Mouse (Mus musculus) left cerebral cortex, postnatal 10 days (tissue): ENCODE measurements around the gene Hyou1. TPM values are rescaled to one million over a fixed set of nuclear protein-coding genes. Genes with fewer than 3 reads are reported as not detected.
"Not testable (repeated sequence)": the region's sequence is repeated elsewhere in the genome, so short reads cannot be mapped to it uniquely, and the experiment has no call there.

Experiments
- DNase-seq, 2 experiments: peaks; one replicate each; pipeline ENCODE4 v3.0.0; 2021 to 2022; ENCODE audit warnings: low spot score in 2 of 2, mixed read lengths in 1 of 2; ENCODE audit errors: extremely low spot score in 1 of 2
- intact Hi-C: fragments of 180-260 bp; cut with DNase I; formaldehyde crosslinking; loops from one replicate; pipeline ENCODE4 v1.15.1; 2025
- total RNA-seq, 2 experiments: library from RNA; stranded (reverse); gene quantifications; 2 replicates each; pipeline ENCODE4 v1.2.3; 2021

Gene Hyou1
- 10 to 100 TPM; 87.1 to 89.3 TPM for total RNA-seq

- DNase-seq, result peak; percentile 99
- intact Hi-C loops, result no loop called here
Measured at GRCm38 (mm10) chr9:44379054-44379834, at the start of gene Hyou1. Gene Hyou1, plus strand, starts transcription at chr9:44379490.

DNA sequence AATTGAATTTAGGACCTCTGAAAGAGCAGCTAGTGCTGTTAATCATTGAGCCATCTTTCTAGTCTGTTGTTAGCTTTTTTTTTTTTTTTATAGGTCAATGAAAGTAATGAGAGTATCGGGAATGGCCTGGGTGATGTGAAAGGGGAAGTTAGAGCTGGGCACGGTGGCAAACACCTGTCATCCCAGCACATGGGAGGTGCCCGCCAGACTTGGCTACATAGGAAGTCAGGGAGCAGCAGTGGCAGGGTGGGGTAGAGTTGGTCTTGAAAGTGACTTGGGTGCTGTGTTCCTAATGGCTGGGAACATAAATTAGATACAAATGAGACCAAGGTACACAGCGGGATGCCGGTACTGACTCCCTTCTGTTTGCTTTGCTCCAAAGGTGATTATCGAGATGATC, 48.6 kb upstream of the Hyou1 start:
- no peak for DNase-seq
- intact Hi-C loops, result loop anchor here (10.0 kb wide), 1 partner anchor 206 kb away; no protein-coding TSS in a partner anchor

GRCm38 (mm10) chr9:44332918-44333638, 46.2 kb upstream of the Hyou1 start:
- intact Hi-C loops, result loop anchor here (10.0 kb wide), 1 partner anchor 208 kb away; no protein-coding TSS in a partner anchor
- peak in 1 of 2 experiments; percentile 43 for DNase-seq

GRCm38 (mm10) chr9:44334396-44335330, 44.6 kb upstream of the Hyou1 start, which contains the start of gene H2afx:
Gene H2afx, plus strand, starts transcription at chr9:44334694.
- DNase-seq, result peak; percentile 98 to 100
- intact Hi-C loops, result loop anchor here (10.0 kb wide), 1 partner anchor 210 kb away; no protein-coding TSS in a partner anchor

DNA sequence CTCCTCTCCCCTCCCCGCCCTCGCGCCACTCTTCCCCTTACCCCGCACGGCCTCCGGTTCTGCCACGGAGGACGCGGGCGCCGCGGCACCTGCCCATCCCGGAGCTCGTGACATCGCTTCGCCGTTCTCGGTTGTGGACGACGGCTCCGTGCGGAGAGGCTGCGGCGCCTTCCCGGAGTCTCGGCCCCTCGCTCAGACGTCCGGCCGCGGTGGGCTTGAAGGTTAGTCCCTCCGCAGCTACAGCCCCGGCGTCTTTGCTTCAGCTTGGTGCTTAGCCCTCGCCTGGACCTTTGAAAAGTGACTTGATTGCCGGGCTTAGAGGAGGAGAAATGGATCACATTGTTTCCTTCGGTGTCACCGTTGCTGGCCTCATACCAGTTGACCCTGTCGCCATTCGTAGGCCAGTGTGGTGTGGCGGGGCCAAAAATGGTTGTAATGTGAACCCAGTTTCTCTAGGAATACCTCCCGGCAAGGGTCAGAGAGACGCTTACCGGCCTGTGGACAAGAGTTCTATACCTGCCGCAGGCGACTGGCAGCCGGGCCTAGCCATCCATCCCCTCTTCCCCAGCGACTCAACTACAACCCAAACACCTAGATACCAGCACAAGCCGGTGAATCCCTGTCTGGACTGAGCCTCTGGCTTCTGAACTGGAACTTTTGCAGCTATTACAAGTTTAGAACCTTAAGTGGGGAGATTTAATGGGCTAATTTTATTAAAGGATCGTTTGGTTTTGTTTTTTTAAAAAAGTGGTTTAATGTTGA, 43.8 kb upstream of the Hyou1 start:
- DNase-seq, result peak in 1 of 2 experiments; percentile 34
- intact Hi-C loops, result loop anchor here (10.0 kb wide), 1 partner anchor 211 kb away; no protein-coding TSS in a partner anchor

- no peak for DNase-seq
- intact Hi-C loops, result loop anchor here (10.0 kb wide), 1 partner anchor 211 kb away; no protein-coding TSS in a partner anchor
Measured at GRCm38 (mm10) chr9:44336093-44336406, 43.2 kb upstream of the Hyou1 start.

DNA sequence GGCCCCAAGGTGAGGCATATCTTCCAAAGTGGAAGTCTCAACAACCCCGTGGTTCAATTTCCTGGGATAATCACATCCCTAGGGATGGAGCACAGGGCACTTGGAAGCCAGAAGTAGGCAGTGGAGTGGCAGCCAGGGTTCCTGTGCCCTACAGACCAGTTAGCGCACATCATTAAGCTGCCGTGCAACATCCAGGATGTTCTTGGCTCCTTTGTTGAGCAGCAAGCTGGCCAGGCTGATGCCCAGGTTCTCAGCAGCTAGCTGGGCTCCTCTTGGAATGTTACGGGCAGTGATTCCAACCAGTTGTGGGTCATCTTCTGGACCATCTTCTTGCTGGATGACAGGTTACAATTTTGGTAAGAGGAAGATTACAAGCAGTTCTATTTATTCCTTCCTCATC, 42.8 kb upstream of the Hyou1 start:
- intact Hi-C loops, result loop anchor here (10.0 kb wide), 1 partner anchor 212 kb away; no protein-coding TSS in a partner anchor

GRCm38 (mm10) chr9:44336964-44337363, 42.3 kb upstream of the Hyou1 start:
- intact Hi-C loops, result loop anchor here (10.0 kb wide), 1 partner anchor 212 kb away; no protein-coding TSS in a partner anchor
- no peak for DNase-seq

More for the DNA sequence above, 42.8 kb upstream of the Hyou1 start:
- DNase-seq, result not testable (repeated sequence)

DNA sequence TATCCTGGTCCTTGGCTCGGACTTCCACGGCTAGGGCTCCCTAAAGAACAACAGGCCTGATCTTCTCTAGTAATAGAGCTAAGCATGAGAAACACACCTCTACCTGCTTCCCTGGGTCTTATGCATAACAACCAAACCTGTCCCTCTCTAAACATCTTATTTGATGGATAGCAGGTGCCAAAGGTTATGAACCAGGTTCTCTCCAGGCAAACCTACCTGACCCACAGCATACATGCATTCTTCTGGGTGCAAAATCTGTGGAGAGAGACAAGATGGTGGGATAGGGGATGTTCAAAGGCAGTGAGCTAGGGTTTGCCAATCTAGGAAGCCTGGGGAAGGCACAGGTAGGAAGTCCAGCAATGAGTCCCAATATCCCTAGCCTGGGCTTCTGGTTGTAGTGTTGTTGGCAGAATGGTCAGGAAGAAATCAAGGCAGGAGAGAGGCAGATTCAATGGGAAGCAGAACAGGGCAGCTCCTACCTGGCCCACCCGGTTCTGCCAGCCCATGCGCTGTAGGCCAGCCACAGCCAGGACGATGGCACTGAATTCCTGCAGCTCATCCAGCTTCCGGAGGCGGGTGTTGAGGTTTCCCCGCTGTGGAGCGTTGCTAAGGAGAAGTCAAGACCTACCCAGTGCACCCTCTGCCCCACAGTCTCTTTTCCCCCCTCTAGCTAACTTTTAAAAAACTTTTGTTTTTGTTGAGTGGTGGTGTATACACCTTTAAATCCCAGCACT, 41.7 kb upstream of the Hyou1 start:
- intact Hi-C loops, result loop anchor here (10.0 kb wide), 1 partner anchor 213 kb away; no protein-coding TSS in a partner anchor
- no peak for DNase-seq

GRCm38 (mm10) chr9:44338574-44338973, 40.7 kb upstream of the Hyou1 start:
- intact Hi-C loops, result loop anchor here (10.0 kb wide), 1 partner anchor 214 kb away; no protein-coding TSS in a partner anchor
- no peak for DNase-seq

GRCm38 (mm10) chr9:44341487-44341886, 37.8 kb upstream of the Hyou1 start:
- no peak for DNase-seq
- intact Hi-C loops, result no loop called here

DNA sequence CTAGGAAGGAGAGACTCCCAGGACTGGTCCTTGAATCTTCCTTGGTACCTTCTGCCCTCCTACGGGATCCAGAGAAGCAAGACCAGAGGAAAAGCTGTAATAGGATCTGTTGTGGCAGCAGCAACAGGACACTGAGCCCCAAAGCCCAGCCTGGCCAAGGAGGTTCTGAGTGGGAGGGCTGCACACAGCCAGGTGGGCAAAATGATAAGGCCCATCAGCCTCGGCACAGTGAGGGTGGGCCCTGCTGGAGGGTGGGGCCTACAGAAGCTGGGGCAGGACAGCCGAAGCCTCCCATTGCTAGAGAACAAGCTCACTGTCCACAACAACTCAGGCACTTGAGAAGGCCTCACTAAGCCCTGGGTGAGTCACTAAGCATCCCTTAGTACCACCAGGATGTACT, 37.1 kb upstream of the Hyou1 start:
- no peak for DNase-seq
- intact Hi-C loops, result no loop called here

GRCm38 (mm10) chr9:44342605-44343004, 36.7 kb upstream of the Hyou1 start:
- intact Hi-C loops, result no loop called here
- DNase-seq, result no peak

- intact Hi-C loops, result no loop called here
- DNase-seq, result no peak
Measured at GRCm38 (mm10) chr9:44343290-44343689, 36.0 kb upstream of the Hyou1 start.

GRCm38 (mm10) chr9:44343781-44344421, 35.4 kb upstream of the Hyou1 start, which contains the start of gene Hmbs:
Gene Hmbs, minus strand, starts transcription at chr9:44344228.
- intact Hi-C loops, result no loop called here
- DNase-seq, result peak; percentile 85 to 93

- intact Hi-C loops, result no loop called here
- DNase-seq, result no peak
Measured at GRCm38 (mm10) chr9:44345570-44346433, 33.5 kb upstream of the Hyou1 start.
